Mouse (Mus musculus) liver, adult 2 months (tissue): ENCODE results near the gene 4930562C15Rik. TPM values are rescaled to one million over a fixed set of nuclear protein-coding genes. Genes with fewer than 3 reads are reported as not detected.

Experiments used
- DNase-seq: peaks from one replicate; pipeline ENCODE4 v3.0.0-alpha.2; 2011; ENCODE audit warnings: low read depth, low spot score; ENCODE audit errors: extremely low read depth
- H3K27ac ChIP-seq: fragments of 200-500 bp; replicated peaks from 2 replicates; pipeline ENCODE4 v1.5.1; 2012; ENCODE audit warnings: low read depth, mild to moderate bottlenecking, control low read depth, inconsistent platforms, low read length; ENCODE audit not compliant: insufficient read depth
- H3K27me3 ChIP-seq: fragments of 200-500 bp; 2 replicates; pipeline ENCODE4 v1.6.1; 2012; ENCODE audit warnings: mild to moderate bottlenecking, moderate library complexity, low read length, inconsistent platforms; ENCODE audit not compliant: control insufficient read depth, insufficient read depth
- H3K36me3 ChIP-seq: fragments of 200-500 bp; 2 replicates; pipeline ENCODE4 v1.6.1; 2012; ENCODE audit warnings: low read length, inconsistent platforms; ENCODE audit not compliant: control insufficient read depth, insufficient read depth
- H3K4me1 ChIP-seq: fragments of 200-500 bp; 2 replicates; pipeline ENCODE4 v1.6.1; 2011; ENCODE audit warnings: low read length; ENCODE audit not compliant: control insufficient read depth, insufficient read depth
- H3K4me3 ChIP-seq: fragments of 200-500 bp; 2 replicates; pipeline ENCODE4 v1.5.1; 2011; ENCODE audit warnings: low read depth, mild to moderate bottlenecking, control low read depth, low read length, moderate library complexity; ENCODE audit not compliant: insufficient read depth
- H3K79me2 ChIP-seq: fragments of 200-500 bp; 2 replicates; pipeline ENCODE4 v1.6.1; 2012; ENCODE audit warnings: inconsistent platforms, mild to moderate bottlenecking, low read length, moderate library complexity; ENCODE audit not compliant: control insufficient read depth, insufficient read depth
- H3K9ac ChIP-seq: fragments of 200-500 bp; 2 replicates; pipeline ENCODE4 v1.6.1; 2012; ENCODE audit warnings: low read depth, mild to moderate bottlenecking, control low read depth, inconsistent platforms, low read length
- CTCF ChIP-seq: fragments of 200-500 bp; IDR thresholded peaks from 2 replicates; pipeline ENCODE4 v1.5.1; 2011; ENCODE audit warnings: low read depth, low read length, control low read depth
- POLR2A ChIP-seq: fragments of 200-500 bp; IDR thresholded peaks from 2 replicates; pipeline ENCODE4 v1.6.1; 2011; ENCODE audit warnings: low read length, control low read depth; ENCODE audit not compliant: insufficient read depth; ENCODE audit errors: extremely low read depth
- WGBS: fragments of 180-500 bp; shearing (Covaris S2); methylation state at CpG from one replicate; pipeline ENCODE4 v1.1.7; 2018; 5-methylcytosine and 5-hydroxymethylcytosine counted together
- polyA plus RNA-seq: library from polyadenylated mRNA; depleted of rRNA; stranded (reverse); fragments of >200 nt; gene quantifications from 2 replicates; pipeline ENCODE4 v1.2.3, GENCODE M21; 2012
- total RNA-seq: library from RNA; depleted of rRNA; stranded (reverse); fragments of >200 nt; gene quantifications from 2 replicates; pipeline ENCODE4 v1.2.3, GENCODE M21; 2014

The 4930562C15Rik gene
- total and polyA plus RNA-seq, 2 experiments: not detected

GRCm38 (mm10) chr16:4910758-4911157, 75.5 kb downstream of the 4930562C15Rik start:
- WGBS: 97% methylated on average over 8 of the region's 8 CpGs
- Histone ChIP-seq H3K36me3 (peaks cover 11% of the 10 kb centered on the region; the same call in 1 of the 2 replicates), H3K9ac (no peak overlapping the region), H3K27me3 (no peaks in the 10 kb centered on the region), H3K27ac (no peak overlapping the region), H3K4me1 (peaks cover 21% of the 10 kb centered on the region), H3K4me3 (no peak overlapping the region), H3K79me2 (no peaks in the 10 kb centered on the region)
- no peak for DNase-seq
- TF ChIP-seq CTCF (no peak), POLR2A (no peak)

GRCm38 (mm10) chr16:4912074-4912648, 76.9 kb downstream of the 4930562C15Rik start:
- 81% methylated on average over 10 of the region's 10 CpGs for WGBS
- Histone ChIP-seq H3K27me3 (no peaks in the 10 kb centered on the region), H3K27ac (no peak overlapping the region), H3K36me3 (peaks cover 17% of the 10 kb centered on the region; the same call in 1 of the 2 replicates), H3K4me3 (no peak overlapping the region), H3K4me1 (peaks cover 17% of the 10 kb centered on the region), H3K9ac (no peak overlapping the region), H3K79me2 (no peaks in the 10 kb centered on the region)
- TF ChIP-seq CTCF (no peak), POLR2A (no peak)
- DNase-seq: no peak

GRCm38 (mm10) chr16:4912907-4913782, 77.9 kb downstream of the 4930562C15Rik start:
- H3K4me3 ChIP-seq: no peak overlapping the region
- peaks cover 17% of the 10 kb centered on the region; the same call in 1 of the 2 replicates for H3K36me3 ChIP-seq
- H3K27me3 ChIP-seq: no peaks in the 10 kb centered on the region
- 54% methylated on average over 11 of the region's 11 CpGs for WGBS
- H3K79me2 ChIP-seq: no peaks in the 10 kb centered on the region
- peak overlapping the region; percentile 16; the same call in 1 of the 2 replicates for H3K9ac ChIP-seq
- TF ChIP-seq POLR2A (no peak), CTCF (no peak)
- DNase-seq: peak; percentile 45
- peaks cover 12% of the 10 kb centered on the region for H3K4me1 ChIP-seq
- H3K27ac ChIP-seq: peak overlapping the region; percentile 63

GRCm38 (mm10) chr16:4913783-4914735, 78.8 kb downstream of the 4930562C15Rik start:
- Histone ChIP-seq H3K9ac (no peak overlapping the region), H3K4me1 (peaks cover 9% of the 10 kb centered on the region), H3K36me3 (peaks cover 18% of the 10 kb centered on the region; the same call in 1 of the 2 replicates), H3K27ac (peak overlapping the region; percentile 63; the same call in 1 of the 2 replicates), H3K79me2 (no peaks in the 10 kb centered on the region), H3K27me3 (no peaks in the 10 kb centered on the region), H3K4me3 (no peak overlapping the region)
- WGBS: 44% methylated on average over 12 of the region's 12 CpGs
- TF ChIP-seq POLR2A (no peak), CTCF (peak; percentile 72)
- peak; percentile 60 for DNase-seq

- 64% methylated on average over 3 of the region's 3 CpGs for WGBS
Observed at GRCm38 (mm10) chr16:4915931-4916330, 80.7 kb downstream of the 4930562C15Rik start.

More at GRCm38 (mm10) chr16:4915931-4916330, 80.7 kb downstream of the 4930562C15Rik start:
- DNase-seq: no peak
- H3K9ac ChIP-seq: no peak overlapping the region
- H3K27me3 ChIP-seq: no peaks in the 10 kb centered on the region
- no peaks in the 10 kb centered on the region for H3K79me2 ChIP-seq
- TF ChIP-seq CTCF: no peak
- no peak for TF ChIP-seq POLR2A
- no peak overlapping the region for H3K27ac ChIP-seq
- H3K4me3 ChIP-seq: no peak overlapping the region
- H3K4me1 ChIP-seq: peaks cover 9% of the 10 kb centered on the region
- H3K36me3 ChIP-seq: peaks cover 14% of the 10 kb centered on the region; the same call in 1 of the 2 replicates
